Mouse (Mus musculus) lung, embryonic 16.5 days (tissue): ENCODE data around the gene Castor1. TPM values are rescaled to one million over a fixed set of nuclear protein-coding genes. Genes with fewer than 3 reads are reported as not detected.

ENCODE experiments used
- ATAC-seq: fragments of 200-750 bp; cut with Nextera tagmentation; 2 replicates; pipeline ENCODE4 v1.8.0; 2017; ENCODE audit warnings: low read depth, mild to moderate bottlenecking, moderate library complexity
- H3K27ac ChIP-seq: fragments of 300-500 bp; sonication (generic); 2 replicates; pipeline ENCODE4 v1.5.1; 2014; ENCODE audit warnings: mild to moderate bottlenecking, control low read depth, low read length
- H3K27me3 ChIP-seq: fragments of 300-500 bp; sonication (generic); 2 replicates; pipeline ENCODE4 v1.6.1; 2014; ENCODE audit warnings: low read depth, low read length, mixed read lengths; ENCODE audit not compliant: control insufficient read depth, insufficient read depth
- H3K36me3 ChIP-seq: fragments of 300-500 bp; sonication (generic); 2 replicates; pipeline ENCODE4 v1.6.1; 2014; ENCODE audit warnings: low read length; ENCODE audit not compliant: control insufficient read depth, insufficient read depth
- H3K4me1 ChIP-seq: fragments of 300-500 bp; sonication (generic); replicated peaks from 2 replicates; pipeline ENCODE4 v1.6.1; 2014; ENCODE audit warnings: low read length, mixed read lengths; ENCODE audit not compliant: control insufficient read depth, insufficient read depth
- H3K4me2 ChIP-seq: fragments of 300-500 bp; sonication (generic); 2 replicates; pipeline ENCODE4 v1.6.1; 2014; ENCODE audit warnings: low read depth, low read length, control low read depth
- H3K4me3 ChIP-seq: fragments of 300-500 bp; sonication (generic); 2 replicates; pipeline ENCODE4 v1.5.1; 2014; ENCODE audit warnings: mild to moderate bottlenecking, low read length, control low read depth
- H3K9ac ChIP-seq: fragments of 300-500 bp; sonication (generic); 2 replicates; pipeline ENCODE4 v1.6.1; 2014; ENCODE audit warnings: low read length, control low read depth
- H3K9me3 ChIP-seq: fragments of 300-500 bp; sonication (generic); 2 replicates; pipeline ENCODE4 v1.6.1; 2016; ENCODE audit warnings: low read length; ENCODE audit not compliant: control insufficient read depth
- WGBS: fragments of 180-500 bp; shearing (Covaris S2); extraction: QIAGEN DNeasy Blood & Tissue Kit; methylation state at CpG from one replicate; pipeline ENCODE4 v1.1.7; 2014; 5-methylcytosine and 5-hydroxymethylcytosine counted together
- polyA plus RNA-seq: library from polyadenylated mRNA; unstranded; fragments of >200 nt; fragmentation: Nextera tagmentation; extraction: Ambion mirVana; gene quantifications from 2 replicates; pipeline ENCODE4 v1.2.1, GENCODE M21; 2015

The Castor1 gene
- polyA plus RNA-seq, 1 experiment from 2014 or later = 6.5 TPM

DNA sequence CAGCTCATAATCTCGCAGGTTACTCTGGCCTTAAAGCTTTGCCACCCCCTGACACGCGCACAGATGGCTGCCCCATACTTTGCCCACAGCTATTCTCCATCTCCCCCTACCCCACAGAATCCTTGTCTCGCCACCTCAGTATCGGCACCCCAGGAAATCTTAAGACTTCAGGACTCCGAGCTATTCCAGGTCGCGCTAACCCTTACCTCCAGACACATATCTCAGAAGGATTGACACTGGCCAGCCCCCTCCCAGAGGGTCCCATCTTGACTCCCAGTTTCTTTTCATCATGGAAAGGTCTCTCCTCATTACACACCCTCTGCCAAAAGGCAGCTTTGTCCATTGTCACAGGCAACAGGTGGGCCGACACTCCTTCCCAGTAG is 30.7 kb upstream of the Castor1 start:
- Histone ChIP-seq H3K4me2 (peak overlapping the region; percentile 92), H3K36me3 (peaks cover 2% of the 10 kb centered on the region; the same call in 1 of the 2 replicates), H3K9ac (peak overlapping the region; percentile 97), H3K4me3 (peak overlapping the region; percentile 92), H3K27me3 (no peaks in the 10 kb centered on the region), H3K4me1 (peaks cover 10% of the 10 kb centered on the region), H3K27ac (no peak overlapping the region), H3K9me3 (no peaks in the 10 kb centered on the region)
- WGBS = 11% methylated on average over 9 of the region's 9 CpGs
- no peak for ATAC-seq

DNA sequence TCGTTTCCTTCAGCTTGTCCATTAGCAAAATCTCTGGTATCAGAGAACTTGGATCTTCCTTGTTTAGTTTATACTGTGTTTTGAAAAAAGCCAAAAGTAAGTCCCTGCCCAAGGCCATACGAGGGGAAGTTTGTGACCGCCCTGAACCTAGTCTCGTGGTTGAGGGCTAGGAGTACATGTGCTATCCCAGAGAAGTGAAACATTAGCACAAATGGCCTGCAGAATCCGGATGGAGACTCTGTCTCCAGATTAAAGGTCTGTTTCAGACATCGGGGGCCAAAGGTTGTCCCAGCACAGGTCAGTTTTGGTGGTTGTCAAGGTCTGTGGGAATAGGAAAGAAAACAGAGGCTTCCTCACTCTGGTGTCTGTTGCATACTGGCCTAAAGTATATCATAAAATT is 28.8 kb upstream of the Castor1 start:
- Histone ChIP-seq H3K4me3 (no peak overlapping the region), H3K4me2 (no peak overlapping the region), H3K9ac (no peak overlapping the region), H3K9me3 (no peaks in the 10 kb centered on the region), H3K36me3 (no peaks in the 10 kb centered on the region), H3K27ac (no peak overlapping the region), H3K4me1 (peaks cover 10% of the 10 kb centered on the region), H3K27me3 (no peaks in the 10 kb centered on the region)
- WGBS = 82% methylated on average over 6 of the region's 6 CpGs
- no peak for ATAC-seq

- Histone ChIP-seq H3K4me3 (no peak overlapping the region), H3K9me3 (no peaks in the 10 kb centered on the region), H3K9ac (0 out of 2 replicates have a peak overlapping the region, but pooled peaks have one; percentile 15), H3K27ac (no peak overlapping the region), H3K36me3 (no peaks in the 10 kb centered on the region), H3K4me2 (no peak overlapping the region), H3K27me3 (no peaks in the 10 kb centered on the region), H3K4me1 (peaks cover 10% of the 10 kb centered on the region)
- 80% methylated on average over 3 of the region's 3 CpGs for WGBS
- ATAC-seq = no peak
Measured at GRCm38 (mm10) chr11:4190677-4191076, 27.3 kb upstream of the Castor1 start.

GRCm38 (mm10) chr11:4192757-4193156 is 25.3 kb upstream of the Castor1 start:
- no peaks in the 10 kb centered on the region for H3K27me3 ChIP-seq
- H3K4me3 ChIP-seq = no peak overlapping the region
- no peak overlapping the region for H3K27ac ChIP-seq
- H3K4me1 ChIP-seq = peaks cover 13% of the 10 kb centered on the region
- H3K9ac ChIP-seq = no peak overlapping the region
- H3K9me3 ChIP-seq = no peaks in the 10 kb centered on the region
- no peak for ATAC-seq
- WGBS = 72% methylated on average over 3 of the region's 3 CpGs
- H3K36me3 ChIP-seq = no peaks in the 10 kb centered on the region
- H3K4me2 ChIP-seq = no peak overlapping the region

- no peaks in the 10 kb centered on the region for H3K36me3 ChIP-seq
- H3K4me3 ChIP-seq = no peak overlapping the region
- no peaks in the 10 kb centered on the region for H3K27me3 ChIP-seq
- no peak overlapping the region for H3K27ac ChIP-seq
- no peak for ATAC-seq
- peaks cover 9% of the 10 kb centered on the region for H3K4me1 ChIP-seq
- no peak overlapping the region for H3K9ac ChIP-seq
- H3K9me3 ChIP-seq = no peaks in the 10 kb centered on the region
- no peak overlapping the region for H3K4me2 ChIP-seq
Measured at GRCm38 (mm10) chr11:4193420-4193819, 24.6 kb upstream of the Castor1 start.

DNA sequence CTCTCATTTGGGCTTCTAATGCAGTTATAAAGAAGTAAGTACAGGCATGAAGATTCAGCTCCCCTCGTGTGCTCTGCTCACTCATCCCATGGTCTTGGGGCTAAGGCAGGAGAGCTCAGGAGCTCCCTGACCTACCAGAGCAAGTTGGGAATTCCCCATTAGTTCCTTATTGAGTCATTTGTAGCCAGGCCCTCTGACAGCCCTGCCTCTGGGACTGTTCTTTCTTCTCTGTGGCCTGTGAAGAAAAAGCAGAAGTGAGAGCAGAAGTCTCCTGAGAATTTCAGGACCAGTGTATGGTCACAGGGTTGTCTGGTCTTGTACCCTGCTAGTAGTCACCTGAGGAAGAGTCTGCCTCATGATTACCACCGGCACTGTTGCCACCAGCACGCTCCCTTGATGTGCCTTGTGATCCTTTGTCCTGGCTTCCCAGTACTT is 22.4 kb upstream of the Castor1 start:
- 87% methylated on average over 3 of the region's 3 CpGs for WGBS
- Histone ChIP-seq H3K9me3 (no peaks in the 10 kb centered on the region), H3K27ac (no peak overlapping the region), H3K9ac (no peak overlapping the region), H3K36me3 (no peaks in the 10 kb centered on the region), H3K4me3 (no peak overlapping the region), H3K27me3 (no peaks in the 10 kb centered on the region), H3K4me2 (no peak overlapping the region), H3K4me1 (peaks cover 9% of the 10 kb centered on the region)
- ATAC-seq = no peak

DNA sequence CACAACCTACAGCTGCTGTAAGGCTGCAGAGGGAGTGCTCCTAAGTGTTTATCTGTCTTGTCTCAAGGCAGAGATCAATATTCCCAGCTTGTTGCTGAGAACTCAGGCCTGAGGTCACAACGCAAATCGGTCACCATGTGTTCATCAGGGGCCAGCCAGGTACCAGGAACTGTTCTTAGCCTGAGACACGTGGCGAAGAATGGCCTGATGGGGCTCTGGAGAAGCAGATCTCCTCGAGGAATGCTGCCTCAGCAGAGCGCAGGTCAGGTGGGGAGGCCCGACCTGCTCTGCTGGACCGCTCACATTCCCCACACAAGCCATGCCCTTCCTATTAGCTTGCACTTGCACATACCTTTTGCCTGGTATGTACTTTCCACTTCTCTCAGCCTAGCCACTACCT is 21.4 kb upstream of the Castor1 start:
- Histone ChIP-seq H3K36me3 (no peaks in the 10 kb centered on the region), H3K4me2 (no peak overlapping the region), H3K27me3 (no peaks in the 10 kb centered on the region), H3K4me3 (no peak overlapping the region), H3K27ac (peak overlapping the region; percentile 65), H3K9me3 (no peaks in the 10 kb centered on the region), H3K9ac (no peak overlapping the region), H3K4me1 (peaks cover 9% of the 10 kb centered on the region)
- WGBS = 48% methylated on average over 8 of the region's 8 CpGs
- peak; percentile 88 for ATAC-seq

- Histone ChIP-seq H3K27me3 (no peaks in the 10 kb centered on the region), H3K4me3 (no peak overlapping the region), H3K9me3 (no peaks in the 10 kb centered on the region), H3K4me2 (no peak overlapping the region), H3K27ac (peak overlapping the region; percentile 45), H3K4me1 (peaks cover 14% of the 10 kb centered on the region), H3K36me3 (no peaks in the 10 kb centered on the region), H3K9ac (no peak overlapping the region)
- WGBS = 69% methylated on average over 1 of the region's 1 CpGs
- ATAC-seq = peak; percentile 41; the same call in 1 of the 2 replicates
Measured at GRCm38 (mm10) chr11:4197691-4198090, 20.3 kb upstream of the Castor1 start.

- no peak overlapping the region for H3K9ac ChIP-seq
- no peaks in the 10 kb centered on the region for H3K27me3 ChIP-seq
- no peak overlapping the region for H3K27ac ChIP-seq
- no peak overlapping the region for H3K4me2 ChIP-seq
- H3K36me3 ChIP-seq = peaks cover 3% of the 10 kb centered on the region; the same call in 1 of the 2 replicates
- H3K4me3 ChIP-seq = no peak overlapping the region
- H3K4me1 ChIP-seq = peaks cover 18% of the 10 kb centered on the region; the same call in 1 of the 2 replicates
- WGBS = 49% methylated on average over 11 of the region's 11 CpGs
- no peaks in the 10 kb centered on the region for H3K9me3 ChIP-seq
- ATAC-seq = no peak
Measured at GRCm38 (mm10) chr11:4201981-4202700, 15.9 kb upstream of the Castor1 start.
